Mouse (Mus musculus): ENCODE results near the gene Relt. TPM values are rescaled to one million over a fixed set of nuclear protein-coding genes. Genes with fewer than 3 reads are reported as not detected.

The Relt gene
- total RNA-seq, 1 experiment = 16.1 TPM

DNA sequence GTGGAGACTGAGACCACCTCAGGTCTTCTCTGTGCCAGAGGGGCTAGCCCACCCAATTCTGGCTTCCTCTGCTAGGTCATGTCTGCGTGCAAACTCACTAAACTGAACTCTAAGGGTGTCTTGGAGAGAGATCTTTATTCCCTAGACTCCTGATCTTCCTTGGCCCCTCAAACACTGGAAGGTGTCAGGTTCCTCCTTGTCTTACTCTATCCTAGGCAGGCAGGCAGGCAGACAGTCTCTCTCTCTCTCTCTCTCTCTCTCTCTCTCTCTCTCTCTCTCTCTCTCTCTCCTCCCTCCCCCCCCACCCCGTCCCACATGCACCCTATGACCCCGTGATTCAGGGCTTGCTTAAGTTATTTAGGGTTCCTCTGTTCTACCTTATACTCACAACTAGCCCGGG, 893 bp downstream of the Relt start:
- Histone ChIP-seq H3K4me3 (ENCODE audit: insufficient read depth in 1 of 2, low read depth in 1 of 2, low read length in 2 of 2, poor library complexity in 1 of 2, severe bottlenecking in 1 of 2) (peak overlapping the region; percentile 87 to 90), H3K36me3 (ENCODE audit: control insufficient read depth, insufficient read depth, low read length, poor library complexity, severe bottlenecking) (peaks cover 3% of the 10 kb centered on the region; the same call in 1 of the 2 replicates), H3K4me1 (ENCODE audit: control insufficient read depth in 2 of 2, insufficient read depth in 2 of 2, low read length in 2 of 2, poor library complexity in 1 of 2) (peaks cover 7 to 20% of the 10 kb centered on the region in 2 experiments; a peak in 3 of 4 replicates), H3K9ac (ENCODE audit: insufficient read depth, low read depth, low read length, poor library complexity, severe bottlenecking) (peak overlapping the region; percentile 93), H3K27ac (ENCODE audit: insufficient read depth, low read depth, low read length, poor library complexity, severe bottlenecking) (no peak overlapping the region), H3K9me3 (ENCODE audit: control insufficient read depth, insufficient read depth, low read depth, low read length) (no peaks in the 10 kb centered on the region)
- in situ Hi-C loops (cut with MboI; ENCODE audit: low sequenced_read_pairs in 2 of 2, unreplicated experiment in 2 of 2) = no loop called here
- TF ChIP-seq ZC3H11A (IDR thresholded peaks at IDR 0.05; ENCODE audit: borderline replicate concordance, low read depth, low read length) = no peak
- no peak for TF ChIP-seq CHD2 (IDR thresholded peaks at IDR 0.05; ENCODE audit: low read depth, low read length)
- TF ChIP-seq MAFK (IDR thresholded peaks at IDR 0.05; ENCODE audit: insufficient read depth, low read depth, low read length) = no peak
- no peak for TF ChIP-seq ZNF384 (IDR thresholded peaks at IDR 0.05; ENCODE audit: low read depth, low read length)
- no peak for TF ChIP-seq HCFC1 (IDR thresholded peaks at IDR 0.05; ENCODE audit: borderline replicate concordance, insufficient read depth, low read length)
- DNase-seq (ENCODE audit: low read depth, low spot score) = no peak

DNA sequence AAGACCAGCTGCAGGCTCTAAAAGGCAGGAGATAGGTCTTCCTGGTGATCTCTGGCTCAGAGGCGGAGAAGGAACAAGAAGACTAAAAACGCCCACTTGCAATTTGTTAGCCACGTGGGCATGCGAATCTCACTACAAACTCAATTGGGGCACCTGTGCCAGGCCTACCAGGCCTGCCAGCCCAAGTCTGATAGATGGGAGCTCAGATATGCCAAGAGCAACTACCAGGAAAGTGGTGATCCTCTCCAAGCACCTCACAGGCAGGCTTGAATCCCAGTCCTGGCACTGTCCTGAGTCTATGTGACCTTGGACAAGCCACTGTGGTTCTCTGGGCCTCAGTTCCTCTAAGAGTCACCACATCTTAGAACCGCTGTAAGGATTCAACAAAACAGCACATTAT, 2.0 kb downstream of the Relt start:
- in situ Hi-C loops (cut with MboI; ENCODE audit: low sequenced_read_pairs in 2 of 2, unreplicated experiment in 2 of 2) = no loop called here
- peaks cover 3% of the 10 kb centered on the region; the same call in 1 of the 2 replicates for H3K36me3 ChIP-seq (ENCODE audit: control insufficient read depth, insufficient read depth, low read length, poor library complexity, severe bottlenecking)
- H3K27ac ChIP-seq (ENCODE audit: insufficient read depth, low read depth, low read length, poor library complexity, severe bottlenecking) = no peak overlapping the region
- H3K4me1 ChIP-seq (ENCODE audit: control insufficient read depth in 2 of 2, insufficient read depth in 2 of 2, low read length in 2 of 2, poor library complexity in 1 of 2) = peaks cover 7 to 24% of the 10 kb centered on the region in 2 experiments; a peak in 3 of 4 replicates
- no peak overlapping the region for H3K9ac ChIP-seq (ENCODE audit: insufficient read depth, low read depth, low read length, poor library complexity, severe bottlenecking)
- H3K9me3 ChIP-seq (ENCODE audit: control insufficient read depth, insufficient read depth, low read depth, low read length) = no peaks in the 10 kb centered on the region
- TF ChIP-seq ZC3H11A (IDR thresholded peaks at IDR 0.05; ENCODE audit: borderline replicate concordance, low read depth, low read length) (no peak), HCFC1 (IDR thresholded peaks at IDR 0.05; ENCODE audit: borderline replicate concordance, insufficient read depth, low read length) (no peak), CHD2 (IDR thresholded peaks at IDR 0.05; ENCODE audit: low read depth, low read length) (no peak), ZNF384 (IDR thresholded peaks at IDR 0.05; ENCODE audit: low read depth, low read length) (no peak), MAFK (IDR thresholded peaks at IDR 0.05; ENCODE audit: insufficient read depth, low read depth, low read length) (no peak)
- DNase-seq (ENCODE audit: low read depth, low spot score) = no peak
- H3K4me3 ChIP-seq (ENCODE audit: insufficient read depth in 1 of 2, low read depth in 1 of 2, low read length in 2 of 2, poor library complexity in 1 of 2, severe bottlenecking in 1 of 2) = no peak overlapping the region

DNA sequence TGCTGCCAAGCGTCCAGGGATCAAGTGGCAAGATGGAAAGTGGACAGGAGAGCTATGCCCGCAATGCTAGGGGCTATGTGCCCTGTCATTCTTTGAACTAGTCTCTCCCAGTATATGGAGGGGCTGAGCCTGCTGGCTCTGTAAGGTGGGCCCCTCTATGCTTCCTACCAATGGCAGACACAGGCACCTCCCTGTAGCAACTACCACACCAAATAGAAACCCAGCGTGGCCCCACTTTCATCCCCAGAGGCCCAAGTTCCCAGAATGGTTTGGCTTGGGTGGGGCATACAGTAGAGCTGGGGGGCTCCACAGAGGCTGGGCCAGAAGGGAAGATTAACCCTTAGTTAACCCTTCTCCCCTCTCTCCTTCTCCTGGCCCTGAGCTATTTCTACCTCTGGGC, 2.8 kb downstream of the Relt start:
- Histone ChIP-seq H3K9ac (ENCODE audit: insufficient read depth, low read depth, low read length, poor library complexity, severe bottlenecking) (no peak overlapping the region), H3K4me1 (ENCODE audit: control insufficient read depth in 2 of 2, insufficient read depth in 2 of 2, low read length in 2 of 2, poor library complexity in 1 of 2) (peaks cover 7 to 24% of the 10 kb centered on the region in 2 experiments; a peak in 3 of 4 replicates), H3K36me3 (ENCODE audit: control insufficient read depth, insufficient read depth, low read length, poor library complexity, severe bottlenecking) (peaks cover 3% of the 10 kb centered on the region; the same call in 1 of the 2 replicates), H3K4me3 (ENCODE audit: insufficient read depth in 1 of 2, low read depth in 1 of 2, low read length in 2 of 2, poor library complexity in 1 of 2, severe bottlenecking in 1 of 2) (no peak overlapping the region), H3K9me3 (ENCODE audit: control insufficient read depth, insufficient read depth, low read depth, low read length) (no peaks in the 10 kb centered on the region), H3K27ac (ENCODE audit: insufficient read depth, low read depth, low read length, poor library complexity, severe bottlenecking) (no peak overlapping the region)
- no peak for DNase-seq (ENCODE audit: low read depth, low spot score)
- in situ Hi-C loops (cut with MboI; ENCODE audit: low sequenced_read_pairs in 2 of 2, unreplicated experiment in 2 of 2) = no loop called here
- TF ChIP-seq HCFC1 (IDR thresholded peaks at IDR 0.05; ENCODE audit: borderline replicate concordance, insufficient read depth, low read length) = no peak
- no peak for TF ChIP-seq CHD2 (IDR thresholded peaks at IDR 0.05; ENCODE audit: low read depth, low read length)
- no peak for TF ChIP-seq ZC3H11A (IDR thresholded peaks at IDR 0.05; ENCODE audit: borderline replicate concordance, low read depth, low read length)
- TF ChIP-seq MAFK (IDR thresholded peaks at IDR 0.05; ENCODE audit: insufficient read depth, low read depth, low read length) = no peak
- no peak for TF ChIP-seq ZNF384 (IDR thresholded peaks at IDR 0.05; ENCODE audit: low read depth, low read length)

DNA sequence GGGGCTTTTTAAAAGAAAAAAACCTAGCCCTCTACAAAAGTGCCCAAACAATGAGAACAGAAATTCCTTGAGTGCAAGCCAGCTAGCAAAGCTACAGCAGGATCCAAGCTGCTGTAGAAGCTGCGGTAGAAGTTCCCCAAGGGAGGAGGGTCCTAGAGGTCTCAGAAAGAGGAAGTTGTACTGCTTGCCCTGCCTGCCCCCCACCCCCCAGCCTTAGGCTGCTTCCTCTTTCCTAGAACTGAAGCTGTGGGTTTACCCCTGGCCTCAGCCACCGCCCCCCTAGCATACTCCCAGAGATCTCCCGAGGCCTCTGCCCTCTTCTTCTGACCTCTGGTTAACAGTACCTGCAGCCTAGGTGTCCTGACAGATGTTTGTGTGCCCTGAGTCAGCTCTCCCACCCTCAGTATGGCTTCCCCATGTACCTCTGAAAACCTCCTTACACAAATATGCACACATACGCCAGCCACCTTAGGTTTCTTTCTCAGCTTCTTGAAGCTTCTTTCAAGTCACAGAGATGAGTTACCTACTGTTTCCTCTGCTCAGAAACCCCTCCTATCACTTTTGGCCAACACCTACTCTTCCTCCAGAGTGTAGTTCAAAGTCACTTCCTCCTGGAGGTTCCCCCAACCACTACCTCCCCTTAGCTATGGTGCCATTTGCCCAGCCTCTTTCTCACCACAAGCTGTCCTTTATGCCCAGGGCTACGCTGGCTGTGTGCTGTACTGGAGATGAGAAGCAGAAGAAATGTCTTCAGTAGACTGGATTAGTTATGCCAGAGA, 7.3 kb downstream of the Relt start:
- H3K4me3 ChIP-seq (ENCODE audit: insufficient read depth in 1 of 2, low read depth in 1 of 2, low read length in 2 of 2, poor library complexity in 1 of 2, severe bottlenecking in 1 of 2) = no peak overlapping the region
- H3K4me1 ChIP-seq (ENCODE audit: control insufficient read depth in 2 of 2, insufficient read depth in 2 of 2, low read length in 2 of 2, poor library complexity in 1 of 2) = peaks cover 7 to 35% of the 10 kb centered on the region in 2 experiments; a peak in 3 of 4 replicates
- in situ Hi-C loops (cut with MboI; ENCODE audit: low sequenced_read_pairs in 2 of 2, unreplicated experiment in 2 of 2) = no loop called here
- peaks cover 3% of the 10 kb centered on the region; the same call in 1 of the 2 replicates for H3K36me3 ChIP-seq (ENCODE audit: control insufficient read depth, insufficient read depth, low read length, poor library complexity, severe bottlenecking)
- H3K9ac ChIP-seq (ENCODE audit: insufficient read depth, low read depth, low read length, poor library complexity, severe bottlenecking) = no peak overlapping the region
- H3K9me3 ChIP-seq (ENCODE audit: control insufficient read depth, insufficient read depth, low read depth, low read length) = no peaks in the 10 kb centered on the region
- TF ChIP-seq ZC3H11A (IDR thresholded peaks at IDR 0.05; ENCODE audit: borderline replicate concordance, low read depth, low read length) = no peak
- no peak for DNase-seq (ENCODE audit: low read depth, low spot score)
- no peak overlapping the region for H3K27ac ChIP-seq (ENCODE audit: insufficient read depth, low read depth, low read length, poor library complexity, severe bottlenecking)
